Mouse (Mus musculus) E14TG2a.4 (cell line): ENCODE measurements around the gene A830018L16Rik.

Source experiments
- H3K27me3 ChIP-seq: 2 replicates; pipeline ENCODE4 v1.6.1; 2014; ENCODE audit warnings: low read length, control low read depth; ENCODE audit not compliant: insufficient read depth
- H3K36me3 ChIP-seq: 2 replicates; pipeline ENCODE4 v1.6.1; 2014; ENCODE audit warnings: low read length, control low read depth; ENCODE audit not compliant: insufficient read depth
- H3K4me1 ChIP-seq: replicated peaks from 2 replicates; pipeline ENCODE4 v1.6.1; 2014; ENCODE audit warnings: low read depth, low read length, control low read depth
- H3K4me3 ChIP-seq: replicated peaks from 2 replicates; pipeline ENCODE4 v1.5.1; 2014; ENCODE audit warnings: mild to moderate bottlenecking, low read length
- H3K9me3 ChIP-seq: 2 replicates; pipeline ENCODE4 v1.6.1; 2014; ENCODE audit warnings: low read length, control low read depth
- CTCF ChIP-seq: conservative IDR thresholded peaks from 2 replicates; pipeline ENCODE4 v1.5.1; 2014; ENCODE audit warnings: low read length
- NANOG ChIP-seq: IDR thresholded peaks from 2 replicates; pipeline ENCODE4 v1.6.1; 2014; ENCODE audit warnings: borderline replicate concordance, low read length, mixed read lengths
- POU5F1 ChIP-seq: IDR thresholded peaks from 2 replicates; pipeline ENCODE4 v1.6.1; 2014; ENCODE audit warnings: low read length, borderline replicate concordance

Gene A830018L16Rik

GRCm38 (mm10) chr1:11570274-11570673, 156.4 kb downstream of the A830018L16Rik start:
- TF ChIP-seq POU5F1: no peak
- TF ChIP-seq CTCF: no peak
- no peak for TF ChIP-seq NANOG
- H3K9me3 ChIP-seq: no peaks in the 10 kb centered on the region
- H3K4me3 ChIP-seq: no peak overlapping the region
- H3K36me3 ChIP-seq: no peaks in the 10 kb centered on the region
- H3K4me1 ChIP-seq: no peaks in the 10 kb centered on the region
- H3K27me3 ChIP-seq: no peaks in the 10 kb centered on the region

DNA sequence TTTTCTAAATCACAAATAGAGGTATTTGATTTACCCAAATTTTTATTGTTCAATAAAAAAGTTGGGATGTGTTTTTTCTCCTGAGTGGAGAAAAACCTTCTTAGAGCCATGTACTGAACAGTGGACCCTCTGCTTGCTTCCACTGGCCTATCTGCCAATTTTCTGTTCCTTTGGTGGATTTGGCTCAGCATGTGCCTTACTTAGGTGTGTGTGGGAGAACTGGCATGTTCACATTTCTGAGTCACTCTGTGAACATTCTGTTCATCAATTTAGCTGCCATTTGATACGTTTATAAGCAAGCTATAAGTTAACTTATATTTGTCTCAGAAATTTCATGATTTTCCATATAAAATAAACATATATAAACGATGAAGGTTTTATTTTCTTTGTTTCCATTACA, 159.6 kb downstream of the A830018L16Rik start:
- no peaks in the 10 kb centered on the region for H3K9me3 ChIP-seq
- no peaks in the 10 kb centered on the region for H3K36me3 ChIP-seq
- H3K27me3 ChIP-seq: no peaks in the 10 kb centered on the region
- no peak overlapping the region for H3K4me3 ChIP-seq
- no peak for TF ChIP-seq CTCF
- TF ChIP-seq POU5F1: no peak
- TF ChIP-seq NANOG: no peak
- no peaks in the 10 kb centered on the region for H3K4me1 ChIP-seq

GRCm38 (mm10) chr1:11580026-11580425, 166.1 kb downstream of the A830018L16Rik start:
- no peaks in the 10 kb centered on the region for H3K9me3 ChIP-seq
- TF ChIP-seq CTCF (no peak), NANOG (no peak), POU5F1 (no peak)
- no peaks in the 10 kb centered on the region for H3K4me1 ChIP-seq
- no peak overlapping the region for H3K4me3 ChIP-seq
- H3K27me3 ChIP-seq: no peaks in the 10 kb centered on the region
- H3K36me3 ChIP-seq: no peaks in the 10 kb centered on the region

DNA sequence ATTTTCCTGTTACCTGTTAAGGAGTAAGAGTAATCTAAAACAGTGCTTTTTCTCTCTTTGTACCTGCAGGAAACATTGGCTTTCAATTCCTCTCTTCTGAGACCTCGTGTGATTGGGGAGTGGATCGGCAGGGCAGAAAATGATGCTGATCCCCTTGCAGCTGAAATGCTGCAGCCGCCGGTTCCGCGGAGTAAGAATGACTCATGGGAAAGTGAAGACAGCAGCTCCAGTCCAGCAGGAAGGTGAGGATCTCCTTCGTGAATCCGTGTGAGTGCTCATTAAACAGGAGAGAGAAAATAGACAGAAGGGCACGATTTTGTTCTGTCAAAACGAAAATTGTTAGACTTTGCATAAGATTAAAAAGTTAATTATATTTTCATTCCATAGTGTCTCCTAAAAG, 174.4 kb downstream of the A830018L16Rik start:
- no peak overlapping the region for H3K4me3 ChIP-seq
- no peaks in the 10 kb centered on the region for H3K27me3 ChIP-seq
- 0 out of 2 replicates have a peak, but pooled peaks cover 7% of the 10 kb centered on the region for H3K4me1 ChIP-seq
- TF ChIP-seq CTCF: no peak
- TF ChIP-seq NANOG: no peak
- no peak for TF ChIP-seq POU5F1
- H3K36me3 ChIP-seq: no peaks in the 10 kb centered on the region
- no peaks in the 10 kb centered on the region for H3K9me3 ChIP-seq

GRCm38 (mm10) chr1:11650137-11650536, 236.2 kb downstream of the A830018L16Rik start:
- TF ChIP-seq POU5F1: no peak
- no peak for TF ChIP-seq CTCF
- no peak for TF ChIP-seq NANOG
- Histone ChIP-seq H3K4me1 (no peaks in the 10 kb centered on the region), H3K36me3 (no peaks in the 10 kb centered on the region), H3K27me3 (no peaks in the 10 kb centered on the region), H3K9me3 (peaks cover 8% of the 10 kb centered on the region), H3K4me3 (no peak overlapping the region)

DNA sequence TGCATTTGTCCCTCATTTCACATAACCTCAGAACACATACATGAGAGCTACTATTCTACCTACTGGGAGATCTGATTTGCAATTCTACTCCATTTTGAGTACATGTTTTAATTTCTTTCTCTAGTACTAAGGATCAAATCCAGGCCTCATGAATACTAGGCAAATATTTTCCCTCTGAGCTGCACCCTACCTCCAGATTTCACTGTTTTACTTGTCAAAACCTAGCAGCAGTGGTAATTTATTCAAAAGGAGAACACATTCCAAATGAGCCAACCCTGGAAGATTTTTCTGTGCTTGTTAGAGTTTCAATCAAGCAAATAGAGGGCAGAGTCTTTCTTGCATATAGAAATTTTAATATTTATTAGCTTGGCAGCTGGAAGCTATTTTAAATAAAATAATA, 238.9 kb downstream of the A830018L16Rik start:
- no peak overlapping the region for H3K4me3 ChIP-seq
- H3K4me1 ChIP-seq: no peaks in the 10 kb centered on the region
- H3K9me3 ChIP-seq: peaks cover 8% of the 10 kb centered on the region
- H3K36me3 ChIP-seq: no peaks in the 10 kb centered on the region
- TF ChIP-seq CTCF (no peak), POU5F1 (no peak), NANOG (no peak)
- no peaks in the 10 kb centered on the region for H3K27me3 ChIP-seq

GRCm38 (mm10) chr1:11657341-11658060, 243.6 kb downstream of the A830018L16Rik start:
- H3K9me3 ChIP-seq: peaks cover 8% of the 10 kb centered on the region
- H3K36me3 ChIP-seq: no peaks in the 10 kb centered on the region
- no peak overlapping the region for H3K4me3 ChIP-seq
- H3K4me1 ChIP-seq: no peaks in the 10 kb centered on the region
- H3K27me3 ChIP-seq: no peaks in the 10 kb centered on the region
- TF ChIP-seq POU5F1 (no peak), NANOG (no peak), CTCF (peak; percentile 64)

- H3K9me3 ChIP-seq: peaks cover 8% of the 10 kb centered on the region
- no peaks in the 10 kb centered on the region for H3K4me1 ChIP-seq
- H3K4me3 ChIP-seq: no peak overlapping the region
- H3K36me3 ChIP-seq: no peaks in the 10 kb centered on the region
- TF ChIP-seq POU5F1: no peak
- no peak for TF ChIP-seq CTCF
- no peak for TF ChIP-seq NANOG
- no peaks in the 10 kb centered on the region for H3K27me3 ChIP-seq
Measured at GRCm38 (mm10) chr1:11658061-11658625, 244.2 kb downstream of the A830018L16Rik start.
